Mouse (Mus musculus) left cerebral cortex, adult 9 months (tissue): ENCODE measurements around the gene Gprc5a.

Experiments used
- DNase-seq, 2 experiments: peaks; one replicate each; pipeline ENCODE4 v3.0.0; 2022; ENCODE audit warnings: low spot score in 2 of 2

The Gprc5a gene

GRCm38 (mm10) chr6:135065236-135065957, at the start of gene Gprc5a:
Gene Gprc5a (plus strand): TSS chr6:135065651.
- DNase-seq: no peak

- DNase-seq: no peak
These were observed 48.2 kb upstream of the Gprc5a start for GRCm38 (mm10) chr6:135017211-135017610.

- DNase-seq: no peak
These were observed 45.9 kb upstream of the Gprc5a start for GRCm38 (mm10) chr6:135019564-135019963.

- no peak for DNase-seq
These were observed 43.8 kb upstream of the Gprc5a start for GRCm38 (mm10) chr6:135021633-135022032.

GRCm38 (mm10) chr6:135023379-135023778, 42.1 kb upstream of the Gprc5a start:
- DNase-seq: no peak

- DNase-seq: no peak
These were observed 40.5 kb upstream of the Gprc5a start for GRCm38 (mm10) chr6:135024781-135025420.

GRCm38 (mm10) chr6:135026232-135026631, 39.2 kb upstream of the Gprc5a start:
- DNase-seq: peak in 1 of 2 experiments; percentile 40

GRCm38 (mm10) chr6:135026755-135027154, 38.7 kb upstream of the Gprc5a start:
- DNase-seq: no peak

GRCm38 (mm10) chr6:135029246-135029645, 36.2 kb upstream of the Gprc5a start:
- no peak for DNase-seq

- DNase-seq: no peak
These were observed 26.8 kb upstream of the Gprc5a start for GRCm38 (mm10) chr6:135038674-135039073.

- DNase-seq: no peak
These were observed 25.1 kb upstream of the Gprc5a start for GRCm38 (mm10) chr6:135040275-135040871.

GRCm38 (mm10) chr6:135041930-135042329, 23.5 kb upstream of the Gprc5a start:
- DNase-seq: no peak

GRCm38 (mm10) chr6:135047276-135047675, 18.2 kb upstream of the Gprc5a start:
- no peak for DNase-seq

GRCm38 (mm10) chr6:135048509-135048908, 16.9 kb upstream of the Gprc5a start:
- DNase-seq: no peak

- DNase-seq: no peak
These were observed 16.5 kb upstream of the Gprc5a start for GRCm38 (mm10) chr6:135048956-135049355.

- DNase-seq: no peak
These were observed 11.7 kb upstream of the Gprc5a start for GRCm38 (mm10) chr6:135053789-135054188.

- DNase-seq: no peak
These were observed 9.6 kb upstream of the Gprc5a start for GRCm38 (mm10) chr6:135055882-135056281.

GRCm38 (mm10) chr6:135060728-135061127, 4.7 kb upstream of the Gprc5a start:
- no peak for DNase-seq

GRCm38 (mm10) chr6:135064621-135065020, 830 bp upstream of the Gprc5a start:
- no peak for DNase-seq

- DNase-seq: no peak
These were observed 1.5 kb downstream of the Gprc5a start for GRCm38 (mm10) chr6:135066795-135067445.

- no peak for DNase-seq
These were observed 2.8 kb downstream of the Gprc5a start for GRCm38 (mm10) chr6:135068221-135068620.

GRCm38 (mm10) chr6:135069856-135070255, 4.4 kb downstream of the Gprc5a start:
- DNase-seq: no peak
